Mouse (Mus musculus) liver, embryonic 15.5 days (tissue): ENCODE results near the gene Rab11fip3. TPM values are rescaled to one million over a fixed set of nuclear protein-coding genes. Genes with fewer than 3 reads are reported as not detected.
"Not testable (repeated sequence)": the region's sequence is repeated elsewhere in the genome, so short reads cannot be mapped to it uniquely, and the experiment has no call there.

Experiments
- ATAC-seq: fragments of 200-750 bp; cut with Nextera tagmentation; 2 replicates; pipeline ENCODE4 v1.8.0; 2017; ENCODE audit warnings: moderate number of reproducible peaks, mild to moderate bottlenecking, moderate library complexity; ENCODE audit not compliant: insufficient read depth
- H3K27ac ChIP-seq: fragments of 300-500 bp; sonication (generic); replicated peaks from 2 replicates; pipeline ENCODE4 v1.5.1; 2015; ENCODE audit warnings: mild to moderate bottlenecking, inconsistent platforms
- H3K27me3 ChIP-seq: fragments of 300-500 bp; sonication (generic); 2 replicates; pipeline ENCODE4 v1.6.1; 2015; ENCODE audit warnings: mild to moderate bottlenecking, inconsistent platforms
- H3K36me3 ChIP-seq: fragments of 300-500 bp; sonication (generic); replicated peaks from 2 replicates; pipeline ENCODE4 v1.6.1; 2015; ENCODE audit warnings: moderate library complexity, mild to moderate bottlenecking, inconsistent platforms
- H3K4me1 ChIP-seq: fragments of 300-500 bp; sonication (generic); replicated peaks from 2 replicates; pipeline ENCODE4 v1.6.1; 2015; ENCODE audit warnings: inconsistent platforms
- H3K4me2 ChIP-seq: fragments of 300-500 bp; sonication (generic); 2 replicates; pipeline ENCODE4 v1.6.1; 2015; ENCODE audit warnings: moderate library complexity, mild to moderate bottlenecking, inconsistent platforms
- H3K4me3 ChIP-seq: fragments of 300-500 bp; sonication (generic); replicated peaks from 2 replicates; pipeline ENCODE4 v1.5.1; 2015; ENCODE audit warnings: mild to moderate bottlenecking, inconsistent platforms
- H3K9ac ChIP-seq: fragments of 300-500 bp; sonication (generic); 2 replicates; pipeline ENCODE4 v1.6.1; 2015; ENCODE audit warnings: moderate library complexity, mild to moderate bottlenecking, inconsistent platforms
- H3K9me3 ChIP-seq: fragments of 300-500 bp; sonication (generic); replicated peaks from 2 replicates; pipeline ENCODE4 v1.6.1; 2016; ENCODE audit warnings: inconsistent platforms
- WGBS: fragments of 180-500 bp; shearing (Covaris S2); methylation state at CpG from one replicate; pipeline ENCODE4 v1.1.7; 2015; ENCODE audit warnings: mixed read lengths; ENCODE audit not compliant: insufficient replicate concordance; 5-methylcytosine and 5-hydroxymethylcytosine counted together
- polyA plus RNA-seq: library from polyadenylated mRNA; unstranded; fragments of >200 nt; fragmentation: Nextera tagmentation; extraction: Ambion mirVana; gene quantifications from 2 replicates; pipeline ENCODE4 v1.2.1, GENCODE M21; 2015

Gene Rab11fip3
- polyA plus RNA-seq, 1 experiment from 2014 or later = 2.1 TPM

GRCm38 (mm10) chr17:26110156-26110555 is 40.8 kb upstream of the Rab11fip3 start:
- Histone ChIP-seq H3K27me3 (peaks cover 67% of the 10 kb centered on the region), H3K4me1 (peaks cover 24% of the 10 kb centered on the region), H3K9me3 (no peaks in the 10 kb centered on the region), H3K27ac (no peak overlapping the region; the same call in 1 of the 2 replicates), H3K9ac (no peak overlapping the region), H3K36me3 (no peaks in the 10 kb centered on the region), H3K4me3 (no peak overlapping the region), H3K4me2 (no peak overlapping the region)
- WGBS = 20% methylated on average over 4 of the region's 4 CpGs
- ATAC-seq = no peak

- 29% methylated on average over 4 of the region's 4 CpGs for WGBS
- ATAC-seq = no peak
Observed at GRCm38 (mm10) chr17:26105619-26106018, 36.3 kb upstream of the Rab11fip3 start.

GRCm38 (mm10) chr17:26101478-26101877 is 32.1 kb upstream of the Rab11fip3 start:
- no peak overlapping the region for H3K4me3 ChIP-seq
- H3K27ac ChIP-seq = no peak overlapping the region
- no peak overlapping the region for H3K4me2 ChIP-seq
- no peaks in the 10 kb centered on the region for H3K36me3 ChIP-seq
- H3K27me3 ChIP-seq = peaks cover 7% of the 10 kb centered on the region; the same call in 1 of the 2 replicates
- H3K9me3 ChIP-seq = no peaks in the 10 kb centered on the region
- no peak; the same call in 1 of the 2 replicates for ATAC-seq
- no peak overlapping the region for H3K9ac ChIP-seq
- 53% methylated on average over 4 of the region's 4 CpGs for WGBS
- peaks cover 3% of the 10 kb centered on the region; the same call in 1 of the 2 replicates for H3K4me1 ChIP-seq

More at GRCm38 (mm10) chr17:26105619-26106018, 36.3 kb upstream of the Rab11fip3 start:
- H3K27ac ChIP-seq = no peak overlapping the region
- H3K4me1 ChIP-seq = peaks cover 6% of the 10 kb centered on the region; the same call in 1 of the 2 replicates
- no peak overlapping the region for H3K4me3 ChIP-seq
- peaks cover 21% of the 10 kb centered on the region for H3K27me3 ChIP-seq
- H3K9me3 ChIP-seq = no peaks in the 10 kb centered on the region
- H3K36me3 ChIP-seq = no peaks in the 10 kb centered on the region
- no peak overlapping the region for H3K9ac ChIP-seq
- no peak overlapping the region for H3K4me2 ChIP-seq

GRCm38 (mm10) chr17:26100166-26100565 is 30.8 kb upstream of the Rab11fip3 start:
- Histone ChIP-seq H3K4me1 (peaks cover 13% of the 10 kb centered on the region), H3K27me3 (no peaks in the 10 kb centered on the region), H3K9me3 (no peaks in the 10 kb centered on the region), H3K9ac (no peak overlapping the region), H3K4me2 (no peak overlapping the region), H3K4me3 (no peak overlapping the region), H3K36me3 (no peaks in the 10 kb centered on the region), H3K27ac (no peak overlapping the region)
- WGBS = 40% methylated on average over 2 of the region's 2 CpGs
- ATAC-seq = no peak

GRCm38 (mm10) chr17:26099316-26099715 is 30.0 kb upstream of the Rab11fip3 start:
- H3K36me3 ChIP-seq, H3K4me2 ChIP-seq, ATAC-seq, H3K9ac ChIP-seq, H3K27ac ChIP-seq, H3K9me3 ChIP-seq, H3K4me3 ChIP-seq, H3K27me3 ChIP-seq: not testable (repeated sequence)
- H3K4me1 ChIP-seq = peaks cover 22% of the 10 kb centered on the region
- WGBS = 42% methylated on average over 3 of the region's 3 CpGs

- H3K9ac ChIP-seq = no peak overlapping the region
Observed at GRCm38 (mm10) chr17:26098461-26098860, 29.1 kb upstream of the Rab11fip3 start.

GRCm38 (mm10) chr17:26095121-26095740 is 25.9 kb upstream of the Rab11fip3 start, which contains the start of gene Nme4:
Gene Nme4, minus strand, starts transcription at chr17:26095602.
- Histone ChIP-seq H3K27ac (no peak within 1 kb of the TSS; the same call in 1 of the 2 replicates), H3K4me2 (peak within 1 kb of the TSS; percentile 84), H3K4me3 (peak within 1 kb of the TSS; percentile 61), H3K9ac (peak within 1 kb of the TSS; percentile 56), H3K9me3 (no peaks in the 10 kb centered on the region), H3K4me1 (peaks cover 30% of the 10 kb centered on the region), H3K27me3 (no peaks in the 10 kb centered on the region), H3K36me3 (no peaks in the 10 kb centered on the region)
- 2% methylated on average over 47 of the region's 47 CpGs for WGBS
- ATAC-seq = peak; percentile 86

More at GRCm38 (mm10) chr17:26098461-26098860, 29.1 kb upstream of the Rab11fip3 start:
- Histone ChIP-seq H3K4me2 (no peak overlapping the region), H3K27me3 (no peaks in the 10 kb centered on the region), H3K36me3 (no peaks in the 10 kb centered on the region), H3K4me1 (peaks cover 31% of the 10 kb centered on the region), H3K27ac (no peak overlapping the region), H3K9me3 (no peaks in the 10 kb centered on the region), H3K4me3 (no peak overlapping the region)
- ATAC-seq = no peak
- 63% methylated on average over 7 of the region's 7 CpGs for WGBS

GRCm38 (mm10) chr17:26094531-26095110 is 25.3 kb upstream of the Rab11fip3 start:
- no peaks in the 10 kb centered on the region for H3K36me3 ChIP-seq
- H3K4me3 ChIP-seq = peak overlapping the region; percentile 61
- 23% methylated on average over 9 of the region's 9 CpGs for WGBS
- peaks cover 35% of the 10 kb centered on the region for H3K4me1 ChIP-seq
- ATAC-seq = no peak
- H3K27ac ChIP-seq = no peak overlapping the region; the same call in 1 of the 2 replicates
- peak overlapping the region; percentile 84 for H3K4me2 ChIP-seq
- H3K27me3 ChIP-seq = no peaks in the 10 kb centered on the region
- H3K9me3 ChIP-seq = no peaks in the 10 kb centered on the region
- H3K9ac ChIP-seq = peak overlapping the region; percentile 56

GRCm38 (mm10) chr17:26089905-26090632 is 20.7 kb upstream of the Rab11fip3 start, which contains the start of gene Decr2:
Gene Decr2, minus strand, starts transcription at chr17:26090337.
- peak within 1 kb of the TSS; percentile 53; the same call in 1 of the 2 replicates for H3K9ac ChIP-seq
- ATAC-seq = peak; percentile 88

GRCm38 (mm10) chr17:26087059-26087564 is 17.8 kb upstream of the Rab11fip3 start:
- no peak overlapping the region for H3K4me3 ChIP-seq
- no peaks in the 10 kb centered on the region for H3K9me3 ChIP-seq
- no peak for ATAC-seq
- no peak overlapping the region for H3K4me2 ChIP-seq
- no peaks in the 10 kb centered on the region; the same call in 1 of the 2 replicates for H3K36me3 ChIP-seq
- H3K4me1 ChIP-seq = peaks cover 12% of the 10 kb centered on the region
- H3K27ac ChIP-seq = no peak overlapping the region
- 78% methylated on average over 9 of the region's 9 CpGs for WGBS
- H3K27me3 ChIP-seq = no peaks in the 10 kb centered on the region
- no peak overlapping the region for H3K9ac ChIP-seq

More at GRCm38 (mm10) chr17:26089905-26090632, 20.7 kb upstream of the Rab11fip3 start, which contains the start of gene Decr2:
- WGBS = 3% methylated on average over 32 of the region's 32 CpGs
- peaks cover 31% of the 10 kb centered on the region for H3K4me1 ChIP-seq
- H3K4me2 ChIP-seq = peak within 1 kb of the TSS; percentile 77
- no peaks in the 10 kb centered on the region for H3K9me3 ChIP-seq
- H3K4me3 ChIP-seq = peak within 1 kb of the TSS; percentile 60
- H3K27ac ChIP-seq = peak within 1 kb of the TSS; percentile 54
- H3K27me3 ChIP-seq = no peaks in the 10 kb centered on the region
- no peaks in the 10 kb centered on the region; the same call in 1 of the 2 replicates for H3K36me3 ChIP-seq
